Mouse (Mus musculus): Measurements from ENCODE around the gene Fam107b. TPM values are rescaled to one million over a fixed set of nuclear protein-coding genes. Genes with fewer than 3 reads are reported as not detected.
"Not testable (repeated sequence)": the region's sequence is repeated elsewhere in the genome, so short reads cannot be mapped to it uniquely, and the experiment has no call there.

The Fam107b gene
- polyA plus RNA-seq, 1 experiment from 2014 or later, result 20.5 TPM

DNA sequence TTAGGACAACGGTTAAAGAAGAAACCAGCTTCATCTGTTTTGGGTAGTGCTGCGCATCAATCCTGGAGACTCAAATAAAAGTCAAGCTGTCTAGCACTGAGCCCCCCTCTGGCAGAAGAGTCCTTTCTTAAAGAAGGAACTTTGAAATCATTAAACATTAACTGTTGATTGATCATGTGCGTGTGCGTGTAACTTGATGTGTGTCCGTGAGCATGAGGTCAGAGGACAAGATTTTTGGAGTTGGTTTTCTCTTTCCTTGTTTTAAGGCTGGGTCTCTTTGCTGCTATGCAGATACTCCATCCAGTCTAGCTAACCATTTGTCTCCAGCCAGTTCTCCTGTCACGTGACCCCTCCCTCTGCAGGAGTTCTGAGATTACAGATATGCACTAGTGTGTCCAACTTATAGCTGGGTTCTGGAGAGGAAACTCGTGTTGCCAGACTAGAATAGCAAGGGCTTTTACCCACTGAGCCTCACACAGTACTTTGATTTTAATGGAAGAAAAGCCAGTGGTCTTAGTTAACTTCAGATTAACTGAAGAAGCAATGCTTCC lies 132.4 kb downstream of the Fam107b start:
- no peak for DNase-seq (ENCODE audit: low spot score)
- H3K4me3 ChIP-seq (ENCODE audit: low read depth, low read length), result no peak overlapping the region
- H3K9me3 ChIP-seq (ENCODE audit: low read length), result no peaks in the 10 kb centered on the region
- H3K27me3 ChIP-seq (replicated peaks; ENCODE audit: insufficient read depth, low read length), result no peaks in the 10 kb centered on the region
- H3K9ac ChIP-seq (replicated peaks; ENCODE audit: low read depth), result no peak overlapping the region
- WGBS, result 71% methylated on average over 7 of the region's 7 CpGs
- H3K4me1 ChIP-seq (ENCODE audit: insufficient read depth, low read depth, low read length), result no peaks in the 10 kb centered on the region
- TF ChIP-seq EP300 (IDR thresholded peaks at IDR 0.05) (no peak), CTCF (IDR thresholded peaks at IDR 0.05) (no peak)
- no peaks in the 10 kb centered on the region for H3K36me3 ChIP-seq (ENCODE audit: insufficient read depth, low read length)
- H3K4me2 ChIP-seq (replicated peaks; ENCODE audit: low read depth, low read length), result no peak overlapping the region
- H3K27ac ChIP-seq (ENCODE audit: low read length), result no peak overlapping the region
- no peak for ATAC-seq

DNA sequence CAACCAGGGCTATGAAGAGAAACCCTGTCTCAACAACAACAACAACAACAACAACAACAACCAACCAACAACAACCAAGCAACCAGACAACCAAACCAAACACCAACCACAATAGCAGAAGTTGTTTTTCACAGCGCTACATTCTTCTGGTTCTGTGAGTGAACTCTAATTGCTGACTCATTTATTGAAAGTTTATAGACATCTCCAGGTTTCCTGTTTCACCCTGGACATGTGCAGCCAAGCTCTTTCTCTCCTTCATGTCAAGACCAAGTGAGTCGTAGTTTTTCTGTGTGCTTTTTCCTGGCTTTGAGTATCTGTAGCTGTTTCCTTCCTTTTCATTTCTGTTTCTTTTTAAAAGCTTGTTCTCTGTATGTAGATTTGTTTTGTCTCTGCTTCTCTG lies 133.5 kb downstream of the Fam107b start:
- Histone ChIP-seq H3K4me1 (ENCODE audit: insufficient read depth, low read depth, low read length) (no peaks in the 10 kb centered on the region), H3K27ac (ENCODE audit: low read length) (no peak overlapping the region), H3K27me3 (replicated peaks; ENCODE audit: insufficient read depth, low read length) (no peaks in the 10 kb centered on the region), H3K4me3 (ENCODE audit: low read depth, low read length) (no peak overlapping the region), H3K4me2 (replicated peaks; ENCODE audit: low read depth, low read length) (no peak overlapping the region), H3K36me3 (ENCODE audit: insufficient read depth, low read length) (no peaks in the 10 kb centered on the region), H3K9ac (replicated peaks; ENCODE audit: low read depth) (no peak overlapping the region), H3K9me3 (ENCODE audit: low read length) (no peaks in the 10 kb centered on the region)
- no peak for TF ChIP-seq CTCF (IDR thresholded peaks at IDR 0.05)
- no peak for TF ChIP-seq EP300 (IDR thresholded peaks at IDR 0.05)
- ATAC-seq, result no peak
- no peak for DNase-seq (ENCODE audit: low spot score)
- WGBS, result 68% methylated on average over 2 of the region's 2 CpGs

- Histone ChIP-seq H3K4me1 (ENCODE audit: insufficient read depth, low read depth, low read length) (no peaks in the 10 kb centered on the region), H3K36me3 (ENCODE audit: insufficient read depth, low read length) (no peaks in the 10 kb centered on the region), H3K4me3 (ENCODE audit: low read depth, low read length) (no peak overlapping the region), H3K27me3 (replicated peaks; ENCODE audit: insufficient read depth, low read length) (no peaks in the 10 kb centered on the region), H3K27ac (ENCODE audit: low read length) (no peak overlapping the region), H3K4me2 (replicated peaks; ENCODE audit: low read depth, low read length) (no peak overlapping the region), H3K9me3 (ENCODE audit: low read length) (no peaks in the 10 kb centered on the region), H3K9ac (replicated peaks; ENCODE audit: low read depth) (no peak overlapping the region)
- 54% methylated on average over 9 of the region's 9 CpGs for WGBS
- TF ChIP-seq EP300 (IDR thresholded peaks at IDR 0.05), result no peak
- TF ChIP-seq CTCF (IDR thresholded peaks at IDR 0.05), result no peak
- no peak for DNase-seq (ENCODE audit: low spot score)
- no peak for ATAC-seq
These were observed 134.2 kb downstream of the Fam107b start for GRCm38 (mm10) chr2:3704311-3705162.

DNA sequence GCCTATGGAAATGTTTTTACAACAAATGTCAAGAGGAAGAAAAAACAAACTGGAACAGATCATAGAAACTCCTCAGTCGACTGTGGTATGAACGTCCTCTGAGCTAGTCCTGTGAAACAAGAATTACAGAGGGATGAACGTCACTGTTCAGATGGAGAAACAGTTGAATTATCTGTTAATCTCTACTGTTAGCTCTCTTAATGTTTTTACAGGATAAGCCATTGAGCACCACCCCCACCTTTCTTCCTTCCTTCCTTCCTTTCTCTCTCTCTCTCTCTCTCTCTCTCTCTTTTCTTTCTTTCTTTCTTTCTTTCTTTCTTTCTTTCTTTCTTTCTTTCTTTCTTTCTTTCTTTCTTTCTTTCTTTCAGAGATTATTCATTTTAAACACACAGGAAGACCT lies 135.0 kb downstream of the Fam107b start:
- not testable (repeated sequence) for H3K4me2 ChIP-seq (replicated peaks; ENCODE audit: low read depth, low read length); H3K4me1 ChIP-seq (ENCODE audit: insufficient read depth, low read depth, low read length); H3K9me3 ChIP-seq (ENCODE audit: low read length); H3K4me3 ChIP-seq (ENCODE audit: low read depth, low read length); H3K27me3 ChIP-seq (replicated peaks; ENCODE audit: insufficient read depth, low read length); H3K36me3 ChIP-seq (ENCODE audit: insufficient read depth, low read length); DNase-seq (ENCODE audit: low spot score); ATAC-seq; H3K9ac ChIP-seq (replicated peaks; ENCODE audit: low read depth); H3K27ac ChIP-seq (ENCODE audit: low read length)
- WGBS, result 23% methylated on average over 3 of the region's 3 CpGs

DNA sequence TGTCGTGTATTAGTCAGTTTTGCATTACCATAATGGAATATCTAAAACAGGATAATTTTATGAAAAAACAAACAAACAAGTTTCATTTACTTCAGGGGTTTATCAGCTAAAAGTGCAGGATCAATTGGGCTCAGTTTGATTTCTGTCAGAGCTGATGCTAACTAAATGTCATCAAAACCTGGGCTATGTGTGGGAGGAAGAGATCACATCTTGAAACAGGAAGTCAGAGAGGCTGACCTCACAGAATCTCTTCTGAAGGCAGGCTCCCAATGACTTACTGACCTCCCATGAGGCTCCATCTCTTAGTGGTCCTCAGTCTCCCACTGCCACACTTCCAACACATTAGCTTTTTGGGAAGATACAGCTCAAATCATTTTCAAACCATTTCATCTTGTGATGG lies 136.9 kb downstream of the Fam107b start:
- 80% methylated on average over 1 of the region's 1 CpGs for WGBS
- Histone ChIP-seq H3K27ac (ENCODE audit: low read length) (no peak overlapping the region), H3K36me3 (ENCODE audit: insufficient read depth, low read length) (no peaks in the 10 kb centered on the region), H3K27me3 (replicated peaks; ENCODE audit: insufficient read depth, low read length) (no peaks in the 10 kb centered on the region), H3K4me1 (ENCODE audit: insufficient read depth, low read depth, low read length) (no peaks in the 10 kb centered on the region), H3K4me3 (ENCODE audit: low read depth, low read length) (no peak overlapping the region), H3K9me3 (ENCODE audit: low read length) (no peaks in the 10 kb centered on the region), H3K9ac (replicated peaks; ENCODE audit: low read depth) (no peak overlapping the region), H3K4me2 (replicated peaks; ENCODE audit: low read depth, low read length) (no peak overlapping the region)
- DNase-seq (ENCODE audit: low spot score) (no peak), ATAC-seq (no peak)
- TF ChIP-seq CTCF (IDR thresholded peaks at IDR 0.05) (no peak), EP300 (IDR thresholded peaks at IDR 0.05) (no peak)

DNA sequence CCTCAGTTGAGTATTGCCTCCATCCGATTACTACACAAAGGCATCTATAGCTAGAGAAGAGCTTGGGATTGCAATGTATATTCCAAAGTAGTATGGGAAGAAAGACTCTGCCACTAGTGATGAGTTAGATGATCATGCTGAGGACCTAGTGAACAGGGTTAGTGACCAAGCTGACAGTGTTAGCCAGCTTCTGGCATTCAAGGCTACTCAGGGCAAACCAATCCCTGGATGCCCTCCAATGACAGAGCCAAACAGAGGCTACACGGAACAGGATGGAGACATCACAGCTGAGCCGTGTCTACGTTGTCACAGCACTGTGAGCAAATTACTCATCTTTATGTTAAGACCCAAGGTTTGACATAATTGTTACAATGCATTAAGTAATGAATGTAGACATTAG lies 138.3 kb downstream of the Fam107b start:
- Histone ChIP-seq H3K9me3 (ENCODE audit: low read length) (no peaks in the 10 kb centered on the region), H3K9ac (replicated peaks; ENCODE audit: low read depth) (no peak overlapping the region), H3K4me1 (ENCODE audit: insufficient read depth, low read depth, low read length) (no peaks in the 10 kb centered on the region), H3K27ac (ENCODE audit: low read length) (no peak overlapping the region), H3K27me3 (replicated peaks; ENCODE audit: insufficient read depth, low read length) (no peaks in the 10 kb centered on the region), H3K4me2 (replicated peaks; ENCODE audit: low read depth, low read length) (no peak overlapping the region), H3K4me3 (ENCODE audit: low read depth, low read length) (no peak overlapping the region), H3K36me3 (ENCODE audit: insufficient read depth, low read length) (no peaks in the 10 kb centered on the region)
- WGBS, result 89% methylated on average over 4 of the region's 4 CpGs
- DNase-seq (ENCODE audit: low spot score) (no peak), ATAC-seq (no peak)
- TF ChIP-seq CTCF (IDR thresholded peaks at IDR 0.05) (no peak), EP300 (IDR thresholded peaks at IDR 0.05) (no peak)

Measured in lung, postnatal 0 days (tissue).